In the genomic region with DNA sequence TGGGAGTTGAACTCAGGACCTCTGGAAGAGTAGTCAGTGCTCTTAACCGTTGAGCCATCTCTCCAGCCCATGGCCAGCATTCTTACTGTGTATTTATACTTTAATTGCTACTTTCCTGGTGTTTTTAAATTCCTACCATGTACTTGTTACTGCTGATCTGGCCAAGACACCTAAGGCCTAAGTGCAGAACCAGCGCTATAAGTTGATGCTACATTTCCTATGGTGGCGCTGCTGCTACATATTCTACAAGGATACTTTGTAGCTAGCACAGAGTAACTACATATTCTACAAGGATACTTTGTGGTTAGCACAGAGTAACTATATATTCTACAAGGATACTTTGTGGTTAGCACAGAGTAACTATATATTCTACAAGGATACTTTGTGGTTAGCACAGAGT, we compare ENCODE assay signal across 4 mouse cellular contexts. TPM values are rescaled to one million over a fixed set of nuclear protein-coding genes. Genes with fewer than 3 reads are reported as not detected.
"Had no signal": no experiment of that assay in that cellular context is flagged by ENCODE, and none has a peak within 500 bp of the region (broad histone marks: within the 10 kb centered on the region; RNA-seq: fewer than 3 reads in every experiment).

No protein-coding gene starts in this region.

RNA-seq across cellular contexts. Expression of a gene that starts 26.7 kb away (rescaled TPM):
- total RNA-seq: megakaryocyte progenitor cell, adult 5-6 weeks; megakaryocyte-erythroid progenitor cell, adult 5-6 weeks; monocyte, adult 5-6 weeks had no signal
- polyA plus RNA-seq: macrophage had no signal
